Mouse (Mus musculus): ENCODE data around the gene Mpv17l2. TPM values are rescaled to one million over a fixed set of nuclear protein-coding genes. Genes with fewer than 3 reads are reported as not detected.

The Mpv17l2 gene
- polyA plus RNA-seq (2015; fragmentation: Nextera tagmentation; extraction: Ambion mirVana): 35.4 and 36.2 TPM in 2 replicates

GRCm38 (mm10) chr8:70760775-70761406 lies at the start of gene Mpv17l2:
Gene Mpv17l2, minus strand, starts transcription at chr8:70760946.
- ATAC-seq (ENCODE audit: borderline replicate concordance, extremely low read depth, low FRiP score, low TSS enrichment): peak; percentile 95
- peak within 1 kb of the TSS; percentile 90 for H3K4me2 ChIP-seq
- H3K9ac ChIP-seq: peak within 1 kb of the TSS; percentile 59
- peak within 1 kb of the TSS; percentile 56 for H3K4me3 ChIP-seq
- H3K27ac ChIP-seq: peak within 1 kb of the TSS; percentile 72
- H3K27me3 ChIP-seq: no peaks in the 10 kb centered on the region
- under 1% methylated on average over 55 of the region's 55 CpGs for WGBS
- H3K36me3 ChIP-seq: no peaks in the 10 kb centered on the region
- H3K4me1 ChIP-seq: peaks cover 36% of the 10 kb centered on the region
- H3K9me3 ChIP-seq: no peaks in the 10 kb centered on the region

DNA sequence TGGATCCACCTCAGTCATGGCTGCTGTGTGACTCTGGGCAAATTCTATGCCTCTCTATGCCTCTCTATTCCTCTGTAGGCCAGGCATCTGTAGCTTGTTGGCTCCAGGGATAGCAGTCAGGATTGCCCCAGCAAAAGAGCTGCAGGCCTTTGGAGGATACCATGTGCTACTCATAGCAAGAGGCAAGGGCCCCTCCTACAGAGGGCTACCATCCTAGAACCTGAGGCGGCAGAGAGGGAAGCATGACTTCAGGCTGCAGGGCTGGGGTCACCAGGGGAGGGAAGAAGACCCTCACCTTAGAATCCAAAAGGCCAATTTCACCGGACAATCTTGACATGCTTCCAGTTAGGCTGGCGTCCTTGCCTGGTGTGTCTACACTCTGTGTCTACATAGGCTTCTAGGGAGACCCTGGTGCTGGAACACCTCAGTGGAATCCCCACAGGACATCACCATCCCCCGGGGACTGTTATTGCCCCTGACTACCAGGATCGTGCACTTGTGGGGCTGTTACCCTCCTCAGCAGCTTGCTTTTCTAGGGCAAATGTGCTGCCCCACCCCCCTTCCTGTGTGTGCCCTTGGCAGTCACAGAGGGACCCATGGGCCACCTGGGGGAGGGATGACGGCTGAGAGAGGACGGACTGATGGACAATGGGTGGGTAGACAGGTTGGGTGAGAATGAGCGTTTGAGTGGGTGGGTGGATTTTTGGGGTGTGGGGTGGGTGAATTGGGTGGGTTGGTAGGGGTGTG lies 48.4 kb upstream of the Mpv17l2 start:
- H3K4me2 ChIP-seq: no peak overlapping the region
- H3K4me3 ChIP-seq: no peak overlapping the region
- H3K27ac ChIP-seq: no peak overlapping the region
- no peaks in the 10 kb centered on the region for H3K36me3 ChIP-seq
- ATAC-seq (ENCODE audit: borderline replicate concordance, extremely low read depth, low FRiP score, low TSS enrichment): no peak
- no peak overlapping the region for H3K9ac ChIP-seq
- peaks cover 5% of the 10 kb centered on the region for H3K4me1 ChIP-seq
- H3K27me3 ChIP-seq: peaks cover 7% of the 10 kb centered on the region; the same call in 1 of the 2 replicates
- 73% methylated on average over 7 of the region's 8 CpGs for WGBS
- H3K9me3 ChIP-seq: no peaks in the 10 kb centered on the region

- WGBS: 60% methylated on average over 5 of the region's 5 CpGs
- ATAC-seq (ENCODE audit: borderline replicate concordance, extremely low read depth, low FRiP score, low TSS enrichment): no peak
- peaks cover 13% of the 10 kb centered on the region for H3K27me3 ChIP-seq
These were observed 47.5 kb upstream of the Mpv17l2 start, which contains the start of gene Il12rb1 for GRCm38 (mm10) chr8:70808239-70808638. Gene Il12rb1, plus strand, starts transcription at chr8:70808449.

GRCm38 (mm10) chr8:70807304-70807703 lies 46.6 kb upstream of the Mpv17l2 start:
- no peak for ATAC-seq (ENCODE audit: borderline replicate concordance, extremely low read depth, low FRiP score, low TSS enrichment)
- no peak overlapping the region for H3K4me3 ChIP-seq
- WGBS: 52% methylated on average over 1 of the region's 1 CpGs
- no peak overlapping the region for H3K9ac ChIP-seq
- no peak overlapping the region for H3K4me2 ChIP-seq
- peaks cover 17% of the 10 kb centered on the region for H3K27me3 ChIP-seq
- H3K36me3 ChIP-seq: no peaks in the 10 kb centered on the region
- peaks cover 12% of the 10 kb centered on the region for H3K4me1 ChIP-seq
- H3K27ac ChIP-seq: no peak overlapping the region
- no peaks in the 10 kb centered on the region for H3K9me3 ChIP-seq

More at GRCm38 (mm10) chr8:70808239-70808638, 47.5 kb upstream of the Mpv17l2 start, which contains the start of gene Il12rb1:
- Histone ChIP-seq H3K4me3 (no peak within 1 kb of the TSS), H3K4me2 (no peak within 1 kb of the TSS), H3K9ac (no peak within 1 kb of the TSS), H3K27ac (no peak within 1 kb of the TSS), H3K4me1 (peaks cover 12% of the 10 kb centered on the region), H3K36me3 (no peaks in the 10 kb centered on the region), H3K9me3 (no peaks in the 10 kb centered on the region)

DNA sequence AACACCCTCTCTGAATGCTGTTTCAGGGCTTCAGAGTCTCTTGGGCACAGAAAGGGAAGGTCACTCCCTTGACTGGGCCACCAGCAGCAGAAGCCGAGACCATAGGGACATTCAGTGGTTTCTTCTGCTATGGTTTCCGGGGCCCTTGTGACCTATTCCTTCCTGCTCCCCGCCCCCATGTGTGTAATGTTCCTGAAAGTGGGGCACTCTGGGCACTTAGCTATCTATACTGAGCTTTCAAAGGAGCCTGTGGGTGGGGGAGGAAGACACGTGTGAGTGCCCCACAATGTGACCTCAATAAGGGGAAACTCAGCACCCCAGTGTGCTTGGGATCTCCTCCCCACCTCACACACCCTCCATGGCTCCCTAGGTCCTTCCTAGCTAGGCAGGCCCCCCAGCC lies 45.8 kb upstream of the Mpv17l2 start:
- no peaks in the 10 kb centered on the region for H3K9me3 ChIP-seq
- H3K4me2 ChIP-seq: no peak overlapping the region
- H3K9ac ChIP-seq: no peak overlapping the region
- no peak overlapping the region for H3K4me3 ChIP-seq
- 53% methylated on average over 4 of the region's 4 CpGs for WGBS
- H3K36me3 ChIP-seq: no peaks in the 10 kb centered on the region
- peaks cover 12% of the 10 kb centered on the region for H3K4me1 ChIP-seq
- H3K27me3 ChIP-seq: peaks cover 25% of the 10 kb centered on the region
- ATAC-seq (ENCODE audit: borderline replicate concordance, extremely low read depth, low FRiP score, low TSS enrichment): no peak
- no peak overlapping the region for H3K27ac ChIP-seq

DNA sequence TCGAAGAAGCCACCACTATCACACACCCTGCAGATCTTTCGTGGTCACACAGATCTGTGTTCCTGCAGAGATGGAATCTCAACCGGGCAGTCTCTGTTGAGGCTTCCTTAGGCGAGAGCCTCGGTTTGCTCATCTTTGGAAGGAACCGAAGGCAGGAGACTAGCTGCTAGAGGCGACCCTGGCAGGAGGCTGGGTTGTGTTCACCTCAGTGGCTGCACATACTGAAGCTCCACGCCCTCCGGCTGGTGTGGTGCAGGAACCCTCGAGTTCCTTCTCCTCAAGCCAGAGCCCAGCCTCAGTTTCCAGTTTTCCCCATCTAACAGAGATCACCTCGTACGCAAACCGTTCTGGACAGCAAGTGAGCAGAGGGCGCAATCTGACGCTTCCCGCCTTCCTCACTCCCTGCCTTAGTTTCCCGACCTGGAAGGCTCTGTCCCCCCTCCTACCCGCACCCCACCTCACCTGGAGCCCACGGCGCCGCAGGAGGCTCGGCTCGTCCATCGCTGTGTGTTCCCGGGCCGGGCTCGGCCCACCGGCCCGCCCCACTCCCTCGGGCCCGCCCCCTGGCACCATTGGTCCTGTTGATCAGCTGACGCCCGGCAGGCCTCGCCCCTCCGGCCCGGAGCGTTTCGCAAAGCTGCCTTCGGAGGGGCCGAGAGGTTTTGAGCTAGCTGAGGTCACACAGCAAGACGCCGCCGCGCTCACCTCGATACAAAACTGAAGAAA lies 43.9 kb upstream of the Mpv17l2 start, which contains the start of gene Mast3:
Gene Mast3 (minus strand): TSS at position 574 of the 726 bp plus-strand sequence.
- H3K9ac ChIP-seq: peak within 1 kb of the TSS; percentile 23; the same call in 1 of the 2 replicates
- no peaks in the 10 kb centered on the region for H3K36me3 ChIP-seq
- peak within 1 kb of the TSS; percentile 94 for H3K4me2 ChIP-seq
- ATAC-seq (ENCODE audit: borderline replicate concordance, extremely low read depth, low FRiP score, low TSS enrichment): peak; percentile 87
- H3K9me3 ChIP-seq: no peaks in the 10 kb centered on the region
- H3K27me3 ChIP-seq: peaks cover 41% of the 10 kb centered on the region
- H3K27ac ChIP-seq: no peak within 1 kb of the TSS
- H3K4me1 ChIP-seq: peaks cover 12% of the 10 kb centered on the region
- WGBS: under 1% methylated on average over 45 of the region's 45 CpGs
- H3K4me3 ChIP-seq: peak within 1 kb of the TSS; percentile 52

DNA sequence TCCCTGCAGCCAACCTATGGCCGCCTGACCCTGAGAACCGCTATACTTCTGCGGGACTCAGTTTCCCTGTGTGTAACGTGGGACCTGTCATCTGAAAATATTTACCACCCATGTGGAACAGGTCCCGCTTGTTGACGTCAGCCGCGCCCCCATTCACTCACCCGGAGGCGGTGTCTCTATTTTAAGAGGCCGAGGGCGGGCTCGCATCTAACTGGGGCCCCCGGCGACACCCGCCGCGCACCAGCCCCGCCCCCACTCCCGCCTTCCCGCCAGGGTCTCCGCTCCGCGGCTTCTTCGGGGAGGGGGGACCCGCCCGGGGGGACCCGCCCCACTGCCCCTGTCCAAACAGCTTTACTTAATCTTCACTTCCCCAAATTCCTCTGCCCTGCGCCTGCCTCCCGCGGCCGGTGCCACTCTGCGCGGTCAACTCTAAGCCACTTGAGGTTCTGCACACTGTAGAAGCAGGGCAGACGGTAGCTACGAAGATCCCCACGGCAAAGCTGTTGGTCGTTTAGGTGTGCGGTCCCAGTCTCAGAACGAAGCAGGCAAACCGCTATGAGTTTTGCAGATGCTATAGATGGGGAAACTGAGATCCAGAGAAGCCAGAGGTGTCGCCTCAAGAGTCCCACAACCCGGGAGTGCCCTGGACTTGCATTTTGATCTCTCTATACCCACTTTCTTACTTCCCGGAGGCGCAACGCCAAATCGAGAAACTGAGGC lies 43.2 kb upstream of the Mpv17l2 start:
- H3K9ac ChIP-seq: peak overlapping the region; percentile 23; the same call in 1 of the 2 replicates
- H3K27me3 ChIP-seq: peaks cover 49% of the 10 kb centered on the region
- peak overlapping the region; percentile 52 for H3K4me3 ChIP-seq
- H3K4me2 ChIP-seq: peak overlapping the region; percentile 94
- H3K4me1 ChIP-seq: peaks cover 12% of the 10 kb centered on the region
- 2% methylated on average over 45 of the region's 47 CpGs for WGBS
- H3K9me3 ChIP-seq: no peaks in the 10 kb centered on the region
- H3K27ac ChIP-seq: no peak overlapping the region
- peak; percentile 47; the same call in 1 of the 2 replicates for ATAC-seq (ENCODE audit: borderline replicate concordance, extremely low read depth, low FRiP score, low TSS enrichment)
- no peaks in the 10 kb centered on the region for H3K36me3 ChIP-seq

DNA sequence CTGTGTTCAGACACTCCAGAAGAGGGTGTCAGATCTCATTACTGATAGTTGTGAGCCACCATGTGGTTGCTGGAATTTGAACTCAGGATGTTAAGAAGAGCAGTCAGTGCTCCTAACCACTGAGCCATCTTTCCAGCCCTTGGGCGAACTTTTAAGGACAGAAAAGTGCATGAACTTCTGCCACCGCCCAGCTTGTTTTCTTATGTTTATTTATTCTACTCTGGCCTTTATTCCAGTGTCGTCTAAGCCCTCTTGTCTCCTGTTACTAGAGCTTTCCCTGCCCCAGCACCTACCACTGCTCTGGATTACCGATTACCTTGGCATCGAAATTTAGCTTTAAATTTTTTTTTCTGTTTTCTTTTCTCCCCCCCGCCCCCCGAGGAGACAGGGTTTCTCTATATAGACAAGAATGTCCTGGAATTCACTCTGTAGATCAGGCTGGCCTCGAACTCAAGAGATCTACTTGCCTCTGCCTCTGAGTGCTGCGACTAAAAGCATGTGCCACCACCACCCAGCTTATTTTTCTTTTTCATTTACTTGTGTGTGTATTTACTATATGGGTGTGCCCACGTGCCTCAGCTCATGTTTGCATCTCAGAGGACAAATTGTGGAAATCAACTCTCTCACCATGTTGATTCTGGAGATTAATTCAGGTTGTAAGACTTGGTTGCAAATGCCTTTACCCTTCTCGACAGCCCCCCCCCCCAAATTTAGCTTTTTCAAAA lies 42.2 kb upstream of the Mpv17l2 start:
- ATAC-seq (ENCODE audit: borderline replicate concordance, extremely low read depth, low FRiP score, low TSS enrichment): no peak
- H3K4me1 ChIP-seq: peaks cover 21% of the 10 kb centered on the region
- H3K27me3 ChIP-seq: peaks cover 58% of the 10 kb centered on the region
- H3K4me3 ChIP-seq: no peak overlapping the region
- peak overlapping the region; percentile 94; the same call in 1 of the 2 replicates for H3K4me2 ChIP-seq
- H3K9me3 ChIP-seq: no peaks in the 10 kb centered on the region
- 54% methylated on average over 11 of the region's 11 CpGs for WGBS
- no peaks in the 10 kb centered on the region for H3K36me3 ChIP-seq
- H3K27ac ChIP-seq: no peak overlapping the region
- H3K9ac ChIP-seq: no peak overlapping the region

DNA sequence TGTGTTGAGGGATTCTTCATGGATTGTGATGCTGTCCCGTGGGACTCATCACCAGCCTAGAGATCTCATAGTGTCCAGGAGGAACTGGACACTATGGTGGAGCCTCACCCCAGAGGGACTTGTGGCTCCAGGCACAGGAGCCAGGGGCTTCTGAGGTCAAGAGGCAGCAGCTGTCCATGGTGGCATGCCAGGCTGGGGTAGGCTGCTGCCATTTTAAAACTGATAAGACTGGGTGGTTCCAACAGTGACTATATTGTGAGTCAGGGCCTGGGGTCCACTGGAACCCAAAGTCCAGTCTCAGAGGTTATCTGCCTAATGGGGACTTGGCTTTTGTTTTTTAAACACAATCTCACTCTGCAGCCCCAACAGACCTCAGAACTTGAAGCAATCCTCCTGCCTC lies 41.1 kb upstream of the Mpv17l2 start:
- H3K4me2 ChIP-seq: no peak overlapping the region
- no peak for ATAC-seq (ENCODE audit: borderline replicate concordance, extremely low read depth, low FRiP score, low TSS enrichment)
- peaks cover 62% of the 10 kb centered on the region for H3K27me3 ChIP-seq
- H3K27ac ChIP-seq: no peak overlapping the region
- peaks cover 26% of the 10 kb centered on the region for H3K4me1 ChIP-seq
- no peak overlapping the region for H3K9ac ChIP-seq
- no peak overlapping the region for H3K4me3 ChIP-seq
- no peaks in the 10 kb centered on the region for H3K9me3 ChIP-seq
- 77% methylated on average over 1 of the region's 1 CpGs for WGBS
- no peaks in the 10 kb centered on the region for H3K36me3 ChIP-seq

GRCm38 (mm10) chr8:70801156-70801555 lies 40.4 kb upstream of the Mpv17l2 start:
- Histone ChIP-seq H3K4me2 (no peak overlapping the region), H3K27me3 (peaks cover 62% of the 10 kb centered on the region), H3K4me1 (peaks cover 32% of the 10 kb centered on the region), H3K4me3 (no peak overlapping the region), H3K36me3 (no peaks in the 10 kb centered on the region), H3K27ac (no peak overlapping the region), H3K9me3 (no peaks in the 10 kb centered on the region), H3K9ac (no peak overlapping the region)
- no peak for ATAC-seq (ENCODE audit: borderline replicate concordance, extremely low read depth, low FRiP score, low TSS enrichment)
- WGBS: 19% methylated on average over 15 of the region's 15 CpGs

DNA sequence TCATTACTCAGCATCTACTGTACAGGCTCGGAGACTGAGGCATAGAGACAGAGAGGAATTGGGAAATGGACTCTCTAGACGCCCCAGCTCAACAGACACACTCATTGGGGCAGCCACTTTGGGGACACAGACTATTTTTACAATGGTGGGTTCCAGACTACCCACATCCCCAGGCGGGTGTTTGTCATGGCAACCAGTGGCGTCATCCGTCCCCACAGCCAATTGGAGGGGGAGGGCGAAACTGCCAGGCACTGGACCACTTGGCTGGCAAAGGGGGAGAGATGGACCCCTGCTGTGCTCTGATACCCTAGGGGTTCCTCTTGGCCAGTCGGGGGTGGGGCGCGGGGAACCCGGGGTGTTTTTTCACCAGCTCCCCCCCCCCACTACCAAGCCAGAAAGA lies 39.9 kb upstream of the Mpv17l2 start:
- Histone ChIP-seq H3K4me1 (peaks cover 33% of the 10 kb centered on the region), H3K36me3 (no peaks in the 10 kb centered on the region), H3K9ac (no peak overlapping the region), H3K27ac (no peak overlapping the region), H3K27me3 (peaks cover 62% of the 10 kb centered on the region), H3K4me2 (no peak overlapping the region), H3K9me3 (no peaks in the 10 kb centered on the region), H3K4me3 (no peak overlapping the region)
- no peak for ATAC-seq (ENCODE audit: borderline replicate concordance, extremely low read depth, low FRiP score, low TSS enrichment)
- WGBS: 60% methylated on average over 10 of the region's 10 CpGs
